In genomic region chr12:111284532-111284931, GRCm38 (mm10) we compare ENCODE assay signal across 9 mouse cellular contexts. TPM values are rescaled to one million over a fixed set of nuclear protein-coding genes. Genes with fewer than 3 reads are reported as not detected.
DNase-seq lines count a peak whose midpoint lies in the region; ATAC-seq and TF ChIP-seq lines count a peak whose summit lies in the region.
"Had no signal": no experiment of that assay in that cellular context is flagged by ENCODE, and none has a peak within 500 bp of the region (broad histone marks: within the 10 kb centered on the region; RNA-seq: fewer than 3 reads in every experiment).

No protein-coding gene starts in this region.

- DNase-seq in neural tube, embryonic 11.5 days (ENCODE audit: low spot score) = no peak
- DNase-seq in neural tube, embryonic 10.5 days (ENCODE audit: extremely low spot score, low spot score) = no peak
- DNase-seq in forebrain, embryonic 14.5 days (ENCODE audit: low spot score) = no peak
- DNase-seq in urinary bladder, postnatal 25 days (ENCODE audit: low spot score) = no peak
- DNase-seq in adrenal gland, adult 2 months = no peak
- DNase-seq in left cerebral cortex, adult 2 months (ENCODE audit: extremely low spot score in 1 of 2, low spot score in 2 of 2) = no peak
- DNase-seq: kidney, postnatal 14 days had no signal

- no peak for TF ChIP-seq CTCF in left cerebral cortex, adult 2 months (IDR thresholded peaks at IDR 0.05)

- peak overlapping the region; percentile 23; the same call in 1 of the 2 replicates for H3K4me2 ChIP-seq in neural tube, embryonic 11.5 days (ENCODE audit: low read depth)
- peak overlapping the region; percentile 20; the same call in 1 of the 2 replicates for H3K4me2 ChIP-seq in forebrain, embryonic 14.5 days (ENCODE audit: low read length)
- H3K4me2 ChIP-seq in limb, embryonic 15.5 days = peak overlapping the region; percentile 25

- no peak overlapping the region for H3K27ac ChIP-seq in neural tube, embryonic 11.5 days (ENCODE audit: low read depth, low read length)
- no peak overlapping the region for H3K27ac ChIP-seq in forebrain, embryonic 14.5 days (ENCODE audit: low read depth, low read length)
- H3K27ac ChIP-seq in limb, embryonic 15.5 days = no peak overlapping the region
- H3K27ac ChIP-seq in left cerebral cortex, adult 2 months = no peak overlapping the region

- 28% methylated on average over 10 of the region's 10 CpGs for WGBS in neural tube, embryonic 11.5 days
- WGBS in forebrain, embryonic 14.5 days = 30% methylated on average over 10 of the region's 10 CpGs
- WGBS in limb, embryonic 15.5 days = 14% methylated on average over 10 of the region's 10 CpGs

- H3K9ac ChIP-seq in neural tube, embryonic 11.5 days (ENCODE audit: low read length) = no peak overlapping the region
- H3K9ac ChIP-seq in forebrain, embryonic 14.5 days (ENCODE audit: low read length) = no peak overlapping the region
- no peak overlapping the region for H3K9ac ChIP-seq in limb, embryonic 15.5 days

- intact Hi-C loops in left cerebral cortex, adult 2 months (cut with DNase I) = no loop called here

- H3K4me1 ChIP-seq in neural tube, embryonic 11.5 days (ENCODE audit: control insufficient read depth, insufficient read depth, low read length) = 0 out of 2 replicates have a peak, but pooled peaks cover 3% of the 10 kb centered on the region
- H3K4me1 ChIP-seq in forebrain, embryonic 14.5 days (ENCODE audit: control insufficient read depth, insufficient read depth, low read length) = no peaks in the 10 kb centered on the region
- peaks cover 22% of the 10 kb centered on the region for H3K4me1 ChIP-seq in limb, embryonic 15.5 days

- ATAC-seq in neural tube, embryonic 11.5 days (ENCODE audit: insufficient read depth, low FRiP score, low TSS enrichment) = no peak
- no peak for ATAC-seq in forebrain, embryonic 14.5 days
- no peak for ATAC-seq in limb, embryonic 15.5 days (ENCODE audit: insufficient number of reproducible peaks, low FRiP score, low TSS enrichment, low read depth)

- no peaks in the 10 kb centered on the region for H3K27me3 ChIP-seq in neural tube, embryonic 11.5 days (ENCODE audit: control insufficient read depth, insufficient read depth, low read length)
- no peaks in the 10 kb centered on the region for H3K27me3 ChIP-seq in forebrain, embryonic 14.5 days (replicated peaks; ENCODE audit: control insufficient read depth, insufficient read depth, low read length)
- no peaks in the 10 kb centered on the region for H3K27me3 ChIP-seq in limb, embryonic 15.5 days

- no peak overlapping the region for H3K4me3 ChIP-seq in neural tube, embryonic 11.5 days (ENCODE audit: low read depth, low read length)
- H3K4me3 ChIP-seq in forebrain, embryonic 14.5 days (ENCODE audit: low read depth, low read length) = no peak overlapping the region
- peak overlapping the region; percentile 9; the same call in 1 of the 2 replicates for H3K4me3 ChIP-seq in limb, embryonic 15.5 days
- H3K4me3 ChIP-seq in left cerebral cortex, adult 2 months = no peak overlapping the region

- no peaks in the 10 kb centered on the region for H3K9me3 ChIP-seq in neural tube, embryonic 11.5 days (ENCODE audit: control insufficient read depth, low read length)
- H3K9me3 ChIP-seq in forebrain, embryonic 14.5 days (replicated peaks; ENCODE audit: control insufficient read depth, low read length) = no peaks in the 10 kb centered on the region
- no peaks in the 10 kb centered on the region for H3K9me3 ChIP-seq in limb, embryonic 15.5 days

- H3K36me3 ChIP-seq in neural tube, embryonic 11.5 days (ENCODE audit: control insufficient read depth, insufficient read depth, low read length) = no peaks in the 10 kb centered on the region
- H3K36me3 ChIP-seq in forebrain, embryonic 14.5 days (ENCODE audit: control insufficient read depth, insufficient read depth, low read length) = no peaks in the 10 kb centered on the region
- H3K36me3 ChIP-seq in limb, embryonic 15.5 days = no peaks in the 10 kb centered on the region

RNA-seq across cellular contexts. Expression of gene Amn, which starts 13.6 kb away (rescaled TPM):
- polyA plus RNA-seq in neural tube, embryonic 11.5 days (2014; fragmentation: Nextera tagmentation; extraction: Ambion mirVana) = not detected in 2 replicates
- 1.9 and 2.9 TPM in 2 replicates for polyA plus RNA-seq in forebrain, embryonic 14.5 days (2014; fragmentation: Nextera tagmentation; extraction: Ambion mirVana)
- polyA plus RNA-seq in limb, embryonic 15.5 days (2015; fragmentation: Nextera tagmentation; extraction: Ambion mirVana) = 1.0 and 1.2 TPM in 2 replicates
- not detected for total RNA-seq in adrenal gland, adult 2 months (2021)
- polyA plus RNA-seq in adrenal gland, adult 2 months (2012; rRNA removed) = 0.17 and 0.62 TPM in 2 replicates
- 1 to 10 TPM; 8.0 to 10.0 TPM for total RNA-seq in left cerebral cortex, adult 2 months (2021)
- total RNA-seq: megakaryocyte progenitor cell, adult 5-6 weeks had no signal
